ENCODE assay signal across 13 mouse cellular contexts in the genomic region with DNA sequence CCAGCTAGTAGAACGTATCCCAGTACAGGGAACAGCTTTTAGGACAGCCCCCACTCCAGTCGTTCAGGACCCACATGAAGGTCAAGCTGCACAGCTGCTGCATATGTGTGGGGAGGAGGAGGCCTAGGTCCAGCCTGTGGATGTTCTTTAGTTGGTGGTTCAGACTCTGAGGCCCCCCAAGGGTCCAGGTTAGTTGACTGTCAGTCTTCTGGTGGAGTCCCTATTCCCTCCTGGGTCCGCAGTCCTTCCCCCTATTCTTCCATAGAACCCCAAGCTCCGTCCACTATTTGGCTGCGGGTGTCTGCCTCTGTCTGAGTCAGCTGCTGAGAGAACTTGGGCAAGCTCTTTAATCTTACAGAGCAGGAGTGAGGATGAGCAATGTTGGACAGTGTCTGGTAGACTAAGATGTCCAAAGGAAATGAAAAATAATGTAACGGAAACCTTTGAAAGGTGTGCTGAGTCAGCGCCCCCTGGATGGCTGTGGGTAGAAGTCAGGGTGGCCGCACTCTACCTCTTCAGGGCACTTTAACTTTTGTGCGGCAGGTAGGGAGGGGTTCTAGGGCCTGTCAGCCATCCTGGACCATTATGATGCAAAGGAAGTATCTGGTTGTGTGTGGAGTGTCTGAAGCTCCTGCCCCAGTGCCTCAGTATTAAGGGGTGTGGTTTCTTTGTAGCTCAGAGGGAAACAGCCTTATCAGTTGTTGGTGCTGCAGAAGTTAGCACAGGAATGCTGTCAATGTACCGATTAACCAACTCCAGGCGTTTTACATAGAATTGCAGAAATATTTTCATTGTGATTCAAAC. TPM values are rescaled to one million over a fixed set of nuclear protein-coding genes. Genes with fewer than 3 reads are reported as not detected.
A peak's percentile ranks its signal among the peaks of the same experiment; 100 is the strongest.
DNase-seq lines count a peak whose midpoint lies in the region; ATAC-seq and TF ChIP-seq lines count a peak whose summit lies in the region.
"Had no signal": no experiment of that assay in that cellular context is flagged by ENCODE, and none has a peak within 500 bp of the region (broad histone marks: within the 10 kb centered on the region; RNA-seq: fewer than 3 reads in every experiment).

No protein-coding gene starts in this region.

- no peak overlapping the region for H3K9ac ChIP-seq in ES-E14 (ENCODE audit: insufficient read depth, low read depth, low read length, poor library complexity, severe bottlenecking)
- peak overlapping the region; percentile 52 for H3K9ac ChIP-seq in liver, embryonic 15.5 days
- H3K9ac ChIP-seq: lung, embryonic 15.5 days had no signal

- in situ Hi-C loops in ES-E14 (cut with MboI; ENCODE audit: low sequenced_read_pairs in 2 of 2, unreplicated experiment in 2 of 2) = no loop called here

- no peak overlapping the region for H3K27ac ChIP-seq in ES-E14 (ENCODE audit: insufficient read depth, low read depth, low read length, poor library complexity, severe bottlenecking)
- peak overlapping the region; percentile 86 for H3K27ac ChIP-seq in liver, embryonic 15.5 days (replicated peaks)
- H3K27ac ChIP-seq: lung, embryonic 15.5 days had no signal

- H3K9me3 ChIP-seq in ES-E14 (ENCODE audit: control insufficient read depth, insufficient read depth, low read depth, low read length) = no peaks in the 10 kb centered on the region
- no peaks in the 10 kb centered on the region for H3K9me3 ChIP-seq in liver, embryonic 15.5 days (replicated peaks)
- H3K9me3 ChIP-seq: lung, embryonic 15.5 days had no signal

- 53% methylated on average over 11 of the region's 11 CpGs for WGBS in liver, embryonic 15.5 days (ENCODE audit: insufficient replicate concordance)

- no peak overlapping the region for H3K4me3 ChIP-seq in ES-E14 (ENCODE audit: insufficient read depth in 1 of 2, low read depth in 1 of 2, low read length in 2 of 2, poor library complexity in 1 of 2, severe bottlenecking in 1 of 2)
- peak overlapping the region; percentile 7; the same call in 1 of the 2 replicates for H3K4me3 ChIP-seq in liver, embryonic 15.5 days (replicated peaks)
- H3K4me3 ChIP-seq: lung, embryonic 15.5 days had no signal

- H3K4me2 ChIP-seq in liver, embryonic 15.5 days = peak overlapping the region; percentile 63
- H3K4me2 ChIP-seq: lung, embryonic 15.5 days had no signal

- H3K27me3 ChIP-seq in liver, embryonic 15.5 days = no peaks in the 10 kb centered on the region
- H3K27me3 ChIP-seq: lung, embryonic 15.5 days had no signal

- H3K36me3 ChIP-seq in ES-E14 (ENCODE audit: control insufficient read depth, insufficient read depth, low read length, poor library complexity, severe bottlenecking) = peaks cover 6% of the 10 kb centered on the region; the same call in 1 of the 2 replicates
- H3K36me3 ChIP-seq in liver, embryonic 15.5 days (replicated peaks) = peaks cover 6% of the 10 kb centered on the region; the same call in 1 of the 2 replicates

- H3K4me1 ChIP-seq in ES-E14 (ENCODE audit: control insufficient read depth in 2 of 2, insufficient read depth in 2 of 2, low read length in 2 of 2, poor library complexity in 1 of 2) = peaks cover 6 to 9% of the 10 kb centered on the region in 2 experiments; a peak in 3 of 4 replicates
- H3K4me1 ChIP-seq in liver, embryonic 15.5 days (replicated peaks) = peaks cover 49% of the 10 kb centered on the region

- peak; percentile 95 for ATAC-seq in liver, embryonic 15.5 days (ENCODE audit: insufficient read depth)
- no peak for ATAC-seq in frontal cortex, adult (ENCODE audit: low TSS enrichment)

- DNase-seq in heart, adult 11 months = peak; percentile 79
- DNase-seq in heart, adult 8-10 months (ENCODE audit: low spot score) = no peak
- DNase-seq in ES-E14 (ENCODE audit: low read depth, low spot score) = peak; percentile 40
- DNase-seq in c-Kit-positive CD71-positive TER-119-positive erythroid progenitor cells, embryonic 14.5 days (ENCODE audit: low spot score) = peak; percentile 75
- no peak for DNase-seq in gastrocnemius, postnatal 25 days
- DNase-seq in gastrocnemius, adult 18-20 months (ENCODE audit: low spot score) = no peak
- DNase-seq: cerebellum, adult 9-11 months; heart, adult 18-20 months; kidney, postnatal 14 days; right cerebral cortex, postnatal 14 days had no signal

TF ChIP-seq in ES-E14, 5 proteins besides CTCF, POLR2A, EP300 and RAD21:
- TF ChIP-seq ZNF384 (IDR thresholded peaks at IDR 0.05; ENCODE audit: low read depth, low read length) = no peak
- TF ChIP-seq MAFK (IDR thresholded peaks at IDR 0.05; ENCODE audit: insufficient read depth, low read depth, low read length) = peak; percentile 79

RNA-seq across cellular contexts. Expression of a gene that starts 12.3 kb away (rescaled TPM):
- total RNA-seq in heart, adult 8-10 months (2022) = 10 to 100 TPM; 12.5 to 13.7 (median 13.0) TPM
- 13.7 and 14.0 TPM in 2 replicates for total RNA-seq in ES-E14 (2012; rRNA removed)
- polyA plus RNA-seq in liver, embryonic 15.5 days (2015; fragmentation: Nextera tagmentation; extraction: Ambion mirVana) = 4.9 and 5.5 TPM in 2 replicates
- 10 to 100 TPM; 11.8 to 13.6 TPM for total RNA-seq in gastrocnemius, postnatal 25 days (2021)
- total RNA-seq in gastrocnemius, adult 18-20 months (2021) = 10 to 100 TPM; 20.0 to 20.7 TPM

RNA-seq across cellular contexts. Expression of a gene that starts 38.8 kb away (rescaled TPM):
- under 1 TPM in 3 of 4 experiments, not detected in 1; 0.06 to 0.37 (median 0.11) TPM for total RNA-seq in heart, adult 8-10 months (2022)
- total RNA-seq in ES-E14 (2012; rRNA removed) = 12.2 and 12.9 TPM in 2 replicates
- polyA plus RNA-seq in liver, embryonic 15.5 days (2015; fragmentation: Nextera tagmentation; extraction: Ambion mirVana) = 6.0 and 6.4 TPM in 2 replicates
- under 1 TPM; 0.19 to 0.20 TPM for total RNA-seq in gastrocnemius, postnatal 25 days (2021)
- total RNA-seq in gastrocnemius, adult 18-20 months (2021) = under 1 TPM; 0.02 to 0.09 TPM

Comparison
In these comparisons a context has a peak if more than half of its experiments do, and no peak if none do; other contexts are left out.
1. DNase-seq: peak in heart, adult 11 months (single experiment), ES-E14 (single experiment) and c-Kit-positive CD71-positive TER-119-positive erythroid progenitor cells, embryonic 14.5 days (single experiment); none in heart, adult 8-10 months (single experiment), gastrocnemius, postnatal 25 days (single experiment) and gastrocnemius, adult 18-20 months (single experiment).